Mouse (Mus musculus) erythroid progenitor cell, adult 5-6 weeks (primary cell): Measurements from ENCODE around the gene Klhl20. TPM values are rescaled to one million over a fixed set of nuclear protein-coding genes. Genes with fewer than 3 reads are reported as not detected.
A peak's percentile ranks its signal among the peaks of the same experiment; 100 is the strongest.
"Not testable (repeated sequence)": the region's sequence is repeated elsewhere in the genome, so short reads cannot be mapped to it uniquely, and the experiment has no call there.

ENCODE experiments used
- ATAC-seq: replicated peaks from 2 replicates; pipeline ENCODE4 v1.8.0; 2016; ENCODE audit warnings: moderate number of reproducible peaks, mild to moderate bottlenecking, moderate TSS enrichment, inconsistent platforms; ENCODE audit not compliant: poor library complexity, low FRiP score, severe bottlenecking
- total RNA-seq, 2 experiments: library from RNA; stranded (forward) in 1 of 2; stranded (reverse) in 1 of 2; fragments of 150-400 nt in 1 of 2; fragments of 186-747, 209-891 nt in 1 of 2; gene quantifications; 2 replicates each; pipeline versions ENCODE4 v1.2.3 to v1.2.4; 2015 to 2017; ENCODE audit warnings: low replicate concordance in 2 of 2

The Klhl20 gene
- total RNA-seq (2015; ENCODE audit: low replicate concordance) = 12.6 and 25.6 TPM in 2 replicates
- 6.0 and 6.6 TPM in 2 replicates for total RNA-seq (2017; ENCODE audit: low replicate concordance)

- ATAC-seq = peak; percentile 98
Observed at GRCm38 (mm10) chr1:161130726-161131664, at the start of gene Klhl20. Klhl20 (minus strand) TSS chr1:161131511.

- ATAC-seq = peak; percentile 73; the same call in 1 of the 2 replicates
Observed at GRCm38 (mm10) chr1:161180674-161181073, 49.4 kb upstream of the Klhl20 start.

- ATAC-seq = peak; percentile 55; the same call in 1 of the 2 replicates
Observed at GRCm38 (mm10) chr1:161170651-161171050, 39.3 kb upstream of the Klhl20 start.

DNA sequence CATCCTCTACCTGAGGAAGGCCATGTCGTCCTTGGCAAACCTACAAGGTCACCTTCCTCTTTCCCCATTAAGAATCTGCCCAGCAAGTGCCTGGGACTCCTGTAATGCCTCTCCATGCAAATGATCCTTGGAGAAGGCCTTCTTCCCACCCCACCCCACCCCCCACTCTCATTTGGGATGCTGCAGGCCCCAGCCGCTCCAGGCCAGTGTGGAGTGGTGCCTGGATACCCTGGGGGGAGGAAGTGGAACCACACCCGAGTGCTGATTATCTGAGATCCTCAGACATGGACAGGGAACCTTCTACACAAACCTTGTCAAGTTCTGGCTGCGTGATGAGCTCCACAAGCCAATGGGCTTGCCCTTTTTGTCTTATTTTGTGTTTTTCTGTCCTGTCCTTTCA, 29.0 kb upstream of the Klhl20 start:
- ATAC-seq = no peak

- ATAC-seq = no peak
Observed at GRCm38 (mm10) chr1:161159214-161159613, 27.9 kb upstream of the Klhl20 start, which contains the start of gene Tex50. Tex50 (minus strand) TSS chr1:161159314.

- no peak for ATAC-seq
Observed at GRCm38 (mm10) chr1:161156546-161156945, 25.2 kb upstream of the Klhl20 start.

GRCm38 (mm10) chr1:161151098-161151497, 19.8 kb upstream of the Klhl20 start:
- no peak for ATAC-seq

DNA sequence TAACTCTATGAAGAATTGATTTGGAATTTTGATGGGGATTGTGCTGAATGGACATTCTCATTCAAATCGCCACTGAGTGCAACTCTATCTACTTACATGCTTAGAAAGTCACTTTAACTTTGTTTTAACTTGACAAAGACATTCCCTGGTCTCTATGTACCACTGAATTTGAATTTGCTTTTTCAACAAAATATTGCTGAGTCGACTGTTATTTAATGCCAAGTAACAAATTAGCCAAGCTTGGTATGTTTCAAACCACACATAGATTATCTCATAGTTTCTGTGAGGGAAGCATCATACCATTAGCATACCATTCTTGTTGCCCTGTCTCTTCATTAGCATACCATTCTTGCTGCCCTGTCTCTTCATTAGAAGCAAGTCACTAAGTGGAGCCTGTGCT, 16.6 kb upstream of the Klhl20 start:
- no peak for ATAC-seq

DNA sequence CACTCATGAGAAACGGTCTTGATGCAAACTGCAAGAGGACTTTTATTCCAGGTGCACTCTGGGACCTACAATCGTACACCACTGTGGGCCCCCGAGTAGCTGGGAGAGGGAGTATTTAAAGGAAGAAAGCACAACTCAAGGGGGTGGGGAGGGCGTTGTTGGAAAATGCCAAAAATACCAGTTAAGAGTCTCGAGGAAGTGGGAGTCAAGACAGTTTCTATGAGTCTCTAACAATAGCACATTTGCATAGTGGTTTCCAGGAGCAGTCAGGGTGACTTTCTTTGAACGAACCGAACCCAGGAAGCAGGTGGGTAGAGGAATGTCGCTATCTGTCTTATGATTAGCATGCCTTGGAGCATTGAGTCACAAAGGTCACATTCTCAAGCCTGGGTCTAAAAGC, 14.3 kb upstream of the Klhl20 start:
- ATAC-seq = not testable (repeated sequence)

DNA sequence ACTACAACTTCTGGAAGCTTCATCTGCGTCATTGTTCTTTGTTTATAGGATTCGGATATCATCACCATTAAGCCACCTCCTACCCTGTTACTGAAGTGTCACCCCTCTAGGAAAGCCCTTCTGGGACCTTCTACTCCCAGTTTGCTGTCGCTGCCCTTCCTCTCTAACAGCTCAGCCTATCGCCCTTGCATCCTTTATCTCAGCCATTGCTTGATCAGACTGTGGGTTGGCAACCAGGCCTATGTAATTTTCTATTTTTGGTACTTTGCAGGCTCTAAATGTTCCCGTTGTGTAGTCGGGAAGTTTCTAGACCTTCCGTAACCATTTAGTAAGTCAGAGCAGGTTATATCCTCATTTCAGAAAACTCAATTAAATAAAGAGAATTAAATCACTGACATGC, 11.9 kb upstream of the Klhl20 start:
- ATAC-seq = no peak

DNA sequence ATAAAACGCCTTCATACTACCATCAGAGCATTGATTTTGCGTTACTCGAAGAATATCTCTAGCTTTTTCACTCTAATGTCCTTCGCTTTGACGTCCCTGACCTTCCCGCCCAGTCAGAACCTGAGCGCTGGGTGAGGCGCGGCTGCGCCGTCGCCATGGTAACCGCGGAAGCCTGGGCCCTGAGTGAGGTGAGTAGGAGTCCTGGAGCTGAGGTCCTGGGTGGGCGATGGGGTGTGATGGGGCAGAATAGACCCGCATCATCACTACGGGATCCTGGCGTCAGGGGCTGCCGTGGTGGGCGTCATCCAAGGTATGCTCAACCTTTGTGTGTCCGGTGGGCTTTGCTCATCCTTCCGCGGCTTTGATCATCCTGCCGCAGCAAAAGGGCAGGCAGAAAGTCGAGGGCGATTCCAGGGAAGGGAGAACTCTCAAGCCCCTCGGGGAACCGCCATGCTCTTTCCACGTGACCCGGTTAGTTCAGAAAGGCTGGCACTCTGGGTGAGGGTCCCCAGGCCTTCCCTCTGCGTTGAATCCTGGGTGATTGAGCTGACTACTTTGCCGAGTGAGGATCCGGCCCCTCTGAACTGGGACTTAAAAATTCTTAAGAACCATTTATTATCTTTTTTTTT, 11.3 kb upstream of the Klhl20 start, which contains the start of gene Ankrd45:
Ankrd45 (plus strand) TSS at position 161 of the 629 bp plus-strand sequence.
- no peak for ATAC-seq

GRCm38 (mm10) chr1:161140026-161140762, 8.9 kb upstream of the Klhl20 start:
- ATAC-seq = no peak

- ATAC-seq = no peak
Observed at GRCm38 (mm10) chr1:161139496-161139895, 8.2 kb upstream of the Klhl20 start.

GRCm38 (mm10) chr1:161126461-161126860, 4.8 kb downstream of the Klhl20 start:
- ATAC-seq = no peak

DNA sequence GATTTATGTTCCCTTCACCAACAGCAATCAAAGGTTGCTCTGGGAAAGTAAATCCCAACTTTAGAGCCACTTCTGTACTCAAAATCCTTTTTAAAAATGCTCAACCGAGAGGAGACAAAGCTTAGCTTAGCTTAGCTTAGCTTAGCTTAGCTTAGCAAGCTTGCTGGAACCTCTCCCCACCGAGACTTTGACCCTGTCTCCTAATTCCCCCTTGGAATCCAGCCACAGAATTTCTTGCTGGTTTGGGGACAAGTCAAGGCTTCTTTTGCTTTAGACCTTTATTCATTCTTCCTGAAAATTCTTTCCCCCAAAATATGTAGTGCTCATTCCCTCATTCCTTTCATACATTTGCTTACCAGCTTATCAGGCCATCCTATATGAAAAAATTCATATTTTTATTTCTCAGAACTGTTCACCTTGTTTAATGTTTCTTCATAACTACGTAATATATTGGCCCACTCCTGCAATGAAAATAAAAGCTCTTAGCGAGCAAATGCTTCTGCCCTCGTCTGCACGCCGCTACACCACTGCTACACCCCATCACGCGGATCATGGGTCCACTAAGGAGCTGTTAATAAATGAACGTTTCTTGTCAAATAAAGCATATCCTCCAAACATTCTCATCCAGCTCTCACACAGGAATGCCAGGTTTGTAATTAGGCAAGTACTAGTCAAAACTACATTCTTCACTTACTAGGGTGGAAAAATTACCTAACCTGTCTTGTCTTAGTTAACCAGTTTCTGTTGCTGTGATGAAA, 8.5 kb downstream of the Klhl20 start:
- ATAC-seq = no peak

DNA sequence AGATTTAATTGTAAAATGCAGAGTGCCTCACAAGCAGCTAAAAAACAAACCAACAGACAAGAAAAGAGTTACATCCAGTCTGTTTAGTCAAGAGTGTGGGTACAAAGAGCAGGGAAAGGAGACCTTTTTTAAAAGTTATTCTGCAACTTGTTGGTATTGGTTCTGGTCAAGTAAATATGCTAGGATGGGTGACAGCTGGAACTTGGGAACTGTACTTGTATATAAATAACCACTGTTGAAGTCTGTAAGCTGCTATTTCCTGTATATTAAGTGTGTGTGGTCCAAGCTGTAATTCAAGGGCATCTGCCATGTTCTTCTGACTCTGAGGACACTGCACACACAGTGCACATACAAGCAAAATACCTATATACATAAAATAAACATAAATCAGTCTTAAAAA, 16.7 kb downstream of the Klhl20 start:
- no peak for ATAC-seq

DNA sequence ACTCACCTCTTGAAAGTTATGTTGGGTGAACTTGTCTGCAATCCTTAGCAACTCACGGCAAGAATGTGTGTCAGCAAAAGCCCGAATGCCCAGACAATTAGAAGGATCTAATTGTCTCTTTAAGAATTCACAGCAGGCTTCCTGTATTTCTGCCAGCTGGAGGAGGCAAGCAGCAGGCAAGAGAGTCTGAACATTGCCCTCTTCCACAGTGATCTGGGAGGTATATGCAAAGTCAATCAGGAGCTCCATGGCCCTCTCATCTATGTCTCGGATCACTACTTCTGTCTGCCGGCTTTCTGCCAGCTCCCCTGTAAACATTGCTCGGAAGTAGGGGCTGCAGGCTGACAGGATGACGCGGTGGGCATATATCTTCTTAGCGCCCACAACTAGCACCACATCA, 22.1 kb downstream of the Klhl20 start:
- ATAC-seq = no peak

DNA sequence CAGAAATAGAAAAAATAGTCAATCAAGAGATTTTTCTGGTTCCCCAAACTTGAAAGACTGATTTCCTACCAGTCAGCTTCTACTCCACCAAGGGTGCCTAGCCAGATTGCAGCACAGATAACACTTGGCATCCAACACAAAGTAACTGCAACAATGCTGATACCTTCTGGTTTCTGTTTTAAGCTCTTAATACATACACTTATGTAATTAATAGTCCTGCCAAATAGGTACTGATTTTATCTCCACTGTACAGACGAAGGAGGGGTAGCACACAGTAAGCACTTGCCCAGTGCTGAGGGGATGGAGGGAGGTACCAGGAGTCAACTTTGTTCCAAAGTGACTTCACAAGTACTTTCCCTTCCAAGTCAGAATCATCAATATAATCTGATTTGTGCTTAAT, 27.5 kb downstream of the Klhl20 start:
- no peak for ATAC-seq

- ATAC-seq = no peak
Observed at GRCm38 (mm10) chr1:161099721-161100405, 31.4 kb downstream of the Klhl20 start.
